35 mouse cellular contexts compared by ENCODE assay signal in the genomic region with DNA sequence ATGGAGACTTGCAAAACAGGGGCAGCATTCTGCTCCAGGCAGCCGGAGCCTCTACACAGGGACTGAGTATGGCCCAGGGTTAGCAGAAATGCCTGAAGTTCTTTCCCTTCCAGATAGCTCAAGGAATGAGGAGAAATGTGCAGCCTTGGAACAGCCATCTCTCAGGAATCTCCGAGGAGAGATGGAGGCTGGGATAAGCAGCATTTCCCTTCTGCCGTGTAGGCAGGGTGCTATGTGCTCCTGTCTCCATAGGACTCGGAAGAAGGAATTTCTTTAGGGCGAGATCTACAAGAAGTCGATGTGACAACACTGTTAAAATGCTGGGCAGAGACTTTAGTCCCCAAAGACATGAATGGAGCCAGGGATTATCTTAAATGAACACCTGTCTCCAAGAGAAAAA. TPM values are rescaled to one million over a fixed set of nuclear protein-coding genes. Genes with fewer than 3 reads are reported as not detected.
DNase-seq lines count a peak whose midpoint lies in the region; ATAC-seq and TF ChIP-seq lines count a peak whose summit lies in the region.
"Had no signal": no experiment of that assay in that cellular context is flagged by ENCODE, and none has a peak within 500 bp of the region (broad histone marks: within the 10 kb centered on the region; RNA-seq: fewer than 3 reads in every experiment).

No protein-coding gene starts in this region.

- no peak overlapping the region for H3K4me3 ChIP-seq in gastrocnemius, adult 2 months
- H3K4me3 ChIP-seq in left cerebral cortex, adult 2 months = no peak overlapping the region
- H3K4me3 ChIP-seq in bone marrow macrophage, adult 2 months (ENCODE audit: insufficient read depth, low read length) = no peak overlapping the region
- H3K4me3 ChIP-seq: embryonic facial prominence, embryonic 10.5 days; embryonic facial prominence, embryonic 13.5 days; erythroblast, embryonic 14.5 days; forebrain, embryonic 12.5 days; forebrain, embryonic 15.5 days; heart, embryonic 12.5 days; heart, embryonic 15.5 days; hindbrain, embryonic 10.5 days; hindbrain, embryonic 13.5 days; intestine, embryonic 15.5 days had no signal

- TF ChIP-seq POLR2A in bone marrow macrophage, adult 2 months (IDR thresholded peaks at IDR 0.05; ENCODE audit: borderline replicate concordance, low read depth, low read length) = no peak

- peak overlapping the region; percentile 46; the same call in 1 of the 2 replicates for H3K27ac ChIP-seq in gastrocnemius, adult 2 months
- H3K27ac ChIP-seq in left cerebral cortex, adult 2 months = peak overlapping the region; percentile 74
- H3K27ac ChIP-seq in bone marrow macrophage, adult 2 months (ENCODE audit: insufficient read depth, low read depth, low read length) = peak overlapping the region; percentile 94; the same call in 1 of the 2 replicates
- H3K27ac ChIP-seq: embryonic facial prominence, embryonic 10.5 days; embryonic facial prominence, embryonic 13.5 days; forebrain, embryonic 12.5 days; heart, embryonic 15.5 days; hindbrain, embryonic 10.5 days; hindbrain, embryonic 13.5 days; intestine, embryonic 15.5 days had no signal

- no peak for TF ChIP-seq CTCF in gastrocnemius, adult 2 months (IDR thresholded peaks at IDR 0.05)
- no peak for TF ChIP-seq CTCF in left cerebral cortex, adult 2 months (IDR thresholded peaks at IDR 0.05)
- TF ChIP-seq CTCF in bone marrow macrophage, adult 2 months (IDR thresholded peaks at IDR 0.05; ENCODE audit: low read depth, low read length) = no peak

- intact Hi-C loops in gastrocnemius, adult 2 months (cut with DNase I) = no loop called here
- intact Hi-C loops in gastrocnemius, postnatal 36 days (cut with DNase I) = no loop called here
- intact Hi-C loops in left cerebral cortex, adult 2 months (cut with DNase I) = no loop called here
- intact Hi-C loops in left cerebral cortex, postnatal 4 days (cut with DNase I) = no loop called here

- no peak for ATAC-seq in monocyte, adult 5-6 weeks (replicated peaks; ENCODE audit: insufficient number of reproducible peaks, low FRiP score, low TSS enrichment, poor library complexity, severe bottlenecking)
- ATAC-seq: forebrain, embryonic 15.5 days; hindbrain, embryonic 16.5 days; intestine, embryonic 15.5 days had no signal

- DNase-seq in gastrocnemius, adult 2 months = peak; percentile 4
- DNase-seq in gastrocnemius, postnatal 36 days = no peak
- DNase-seq in left cerebral cortex, adult 2 months (ENCODE audit: extremely low spot score in 1 of 2, low spot score in 2 of 2) = no peak
- DNase-seq in left cerebral cortex, postnatal 4 days = no peak
- DNase-seq in adrenal gland, postnatal 14 days = no peak
- DNase-seq: adrenal gland, adult 2 months; adrenal gland, postnatal 25 days; B cell, adult 2 months; cerebellum, adult 11 months; cerebellum, adult 2 months; cerebellum, adult 9-11 months; cerebellum, postnatal 25 days; embryo, embryonic 11 days; gastrocnemius, postnatal 25 days; heart, postnatal 10 days; heart, postnatal 36 days had no signal

- H3K4me1 ChIP-seq in bone marrow macrophage, adult 2 months (ENCODE audit: control insufficient read depth, insufficient read depth, low read length) = peaks cover 82% of the 10 kb centered on the region

RNA-seq across cellular contexts. Expression of a gene that starts 28.8 kb away (rescaled TPM):
- total RNA-seq in gastrocnemius, adult 2 months (2021) = 10 to 100 TPM; 21.4 to 23.6 TPM
- total RNA-seq in gastrocnemius, postnatal 36 days (2021) = 10 to 100 TPM; 17.5 to 23.4 TPM
- total RNA-seq in left cerebral cortex, adult 2 months (2021) = 10 to 100 TPM; 54.3 to 58.6 TPM
- 10 to 100 TPM; 33.7 to 36.5 TPM for total RNA-seq in left cerebral cortex, postnatal 4 days (2021)
- 35.7 and 42.6 TPM in 2 replicates for polyA plus RNA-seq in bone marrow macrophage, adult 2 months (2012; ENCODE audit: insufficient read depth, insufficient read length, missing spikeins)
- 46.1 and 51.5 TPM in 2 replicates for total RNA-seq in adrenal gland, postnatal 14 days (2021)
- 2.8 to 7.0 TPM (median 4.5 TPM) in 3 replicates for total RNA-seq in monocyte, adult 5-6 weeks (2017)

RNA-seq across cellular contexts. Expression of a gene that starts 41.0 kb away (rescaled TPM):
- total RNA-seq in gastrocnemius, adult 2 months (2021) = not detected
- not detected for total RNA-seq in gastrocnemius, postnatal 36 days (2021)
- not detected for total RNA-seq in left cerebral cortex, adult 2 months (2021)
- total RNA-seq in left cerebral cortex, postnatal 4 days (2021) = not detected
- 0.87 and 0.90 TPM in 2 replicates for polyA plus RNA-seq in bone marrow macrophage, adult 2 months (2012; ENCODE audit: insufficient read depth, insufficient read length, missing spikeins)
- total RNA-seq in adrenal gland, postnatal 14 days (2021) = not detected in 2 replicates
- 2.7 to 7.2 TPM in 2 of 3 replicates, not detected in the other for total RNA-seq in monocyte, adult 5-6 weeks (2017)
- total RNA-seq: adrenal gland, adult 2 months; adrenal gland, postnatal 25 days; gastrocnemius, adult 8-10 months; gastrocnemius, postnatal 25 days; heart, adult 8-10 months; heart, postnatal 10 days; heart, postnatal 36 days had no signal
- polyA plus RNA-seq: cortical plate, adult 2 months; embryonic facial prominence, embryonic 10.5 days; embryonic facial prominence, embryonic 13.5 days; forebrain, embryonic 12.5 days; forebrain, embryonic 15.5 days; heart, embryonic 12.5 days; hindbrain, embryonic 10.5 days; hindbrain, embryonic 13.5 days; hindbrain, embryonic 16.5 days had no signal

RNA-seq across cellular contexts. Expression of a gene that starts 54.3 kb away (rescaled TPM):
- total RNA-seq in gastrocnemius, adult 2 months (2021) = not detected
- total RNA-seq in gastrocnemius, postnatal 36 days (2021) = not detected
- not detected for total RNA-seq in left cerebral cortex, adult 2 months (2021)
- not detected for total RNA-seq in left cerebral cortex, postnatal 4 days (2021)
- polyA plus RNA-seq in bone marrow macrophage, adult 2 months (2012; ENCODE audit: insufficient read depth, insufficient read length, missing spikeins) = not detected in 2 replicates
- total RNA-seq in adrenal gland, postnatal 14 days (2021) = not detected in 2 replicates
- 0.67 TPM in 1 of 3 replicates, not detected in the others for total RNA-seq in monocyte, adult 5-6 weeks (2017)
- total RNA-seq: adrenal gland, adult 2 months; adrenal gland, postnatal 25 days; CH12.LX; gastrocnemius, adult 8-10 months; gastrocnemius, postnatal 25 days; granulocyte monocyte progenitor cell, adult 5-6 weeks; heart, adult 8-10 months; heart, postnatal 36 days had no signal
- polyA plus RNA-seq: erythroblast, embryonic 14.5 days; forebrain, embryonic 12.5 days; G1E had no signal
